Mouse (Mus musculus): ENCODE data around the gene Ggcx. TPM values are rescaled to one million over a fixed set of nuclear protein-coding genes. Genes with fewer than 3 reads are reported as not detected.
A peak's percentile ranks its signal among the peaks of the same experiment; 100 is the strongest.

Gene Ggcx
- 39.0 and 42.6 TPM in 2 replicates for polyA plus RNA-seq (2015; fragmentation: Nextera tagmentation; extraction: Ambion mirVana)

DNA sequence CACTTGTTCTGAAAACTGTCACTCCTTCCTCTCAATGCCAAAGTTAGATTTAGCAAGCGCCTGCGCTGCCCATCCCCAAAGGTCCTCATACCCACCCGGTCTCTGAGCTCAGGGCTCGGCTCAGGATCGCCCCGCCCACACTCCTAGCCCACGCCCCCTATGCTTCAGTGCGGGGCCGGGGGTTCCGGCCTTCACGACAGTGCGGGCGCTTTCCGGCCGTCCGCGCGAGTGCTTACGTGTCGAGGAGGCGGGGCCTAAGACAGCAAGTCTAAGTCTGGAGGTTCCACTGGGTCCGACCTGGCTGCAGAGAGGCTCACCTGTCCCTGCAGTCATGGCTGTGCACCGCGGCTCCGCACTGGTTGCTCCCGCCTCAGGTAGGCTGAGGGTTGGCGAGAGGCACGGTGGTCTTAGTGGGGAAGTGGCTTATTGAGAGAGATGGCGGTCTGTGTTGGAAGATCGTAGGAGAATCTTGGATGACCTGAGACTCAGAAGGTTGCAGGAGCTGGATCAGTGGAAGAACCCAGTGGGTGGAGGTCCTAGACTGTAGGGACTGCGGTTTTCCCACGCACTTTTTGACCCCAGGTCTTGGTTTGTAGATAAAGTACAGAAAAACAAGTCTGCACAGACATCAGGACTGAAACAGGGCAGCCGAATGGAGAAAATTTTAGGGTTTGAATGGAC is at the start of gene Ggcx:
Ggcx (plus strand) TSS at position 233 of the 681 bp plus-strand sequence.
- H3K9me3 ChIP-seq (replicated peaks) = no peaks in the 10 kb centered on the region
- peaks cover 20% of the 10 kb centered on the region for H3K36me3 ChIP-seq
- peak within 1 kb of the TSS; percentile 61 for H3K4me2 ChIP-seq (replicated peaks)
- peak within 1 kb of the TSS; percentile 88 for H3K9ac ChIP-seq
- WGBS = 1% methylated on average over 33 of the region's 33 CpGs
- no peaks in the 10 kb centered on the region for H3K27me3 ChIP-seq
- ATAC-seq (ENCODE audit: insufficient number of reproducible peaks, low FRiP score, low TSS enrichment, low read depth) = peak; percentile 94
- H3K27ac ChIP-seq (replicated peaks) = peak within 1 kb of the TSS; percentile 74
- H3K4me3 ChIP-seq (replicated peaks) = peak within 1 kb of the TSS; percentile 83
- H3K4me1 ChIP-seq = peaks cover 20% of the 10 kb centered on the region

DNA sequence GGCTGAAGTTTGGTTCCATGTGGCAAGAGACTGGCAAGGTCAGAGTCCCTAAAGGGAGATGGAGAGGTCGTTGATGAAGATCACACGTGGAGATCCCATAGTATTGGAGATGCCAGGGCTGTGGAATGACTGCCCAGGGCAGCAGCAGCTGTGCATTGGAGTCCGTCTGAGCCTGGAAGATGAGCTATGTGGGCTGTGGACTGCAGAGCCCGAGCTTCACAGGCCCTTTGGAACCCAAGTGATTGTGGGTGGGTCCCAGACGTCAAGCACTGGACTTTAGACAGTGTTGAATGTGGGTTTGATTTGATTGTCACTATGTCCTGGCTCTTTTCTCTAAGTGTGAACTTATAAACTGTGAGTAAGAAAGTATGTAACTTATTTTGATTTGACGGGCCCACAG is 49.1 kb upstream of the Ggcx start:
- Histone ChIP-seq H3K9me3 (replicated peaks) (no peaks in the 10 kb centered on the region), H3K36me3 (peaks cover 6% of the 10 kb centered on the region), H3K27ac (replicated peaks) (no peak overlapping the region), H3K4me3 (replicated peaks) (no peak overlapping the region), H3K9ac (no peak overlapping the region), H3K4me1 (peaks cover 20% of the 10 kb centered on the region), H3K27me3 (no peaks in the 10 kb centered on the region), H3K4me2 (replicated peaks) (no peak overlapping the region)
- ATAC-seq (ENCODE audit: insufficient number of reproducible peaks, low FRiP score, low TSS enrichment, low read depth) = no peak
- WGBS = 67% methylated on average over 6 of the region's 6 CpGs

DNA sequence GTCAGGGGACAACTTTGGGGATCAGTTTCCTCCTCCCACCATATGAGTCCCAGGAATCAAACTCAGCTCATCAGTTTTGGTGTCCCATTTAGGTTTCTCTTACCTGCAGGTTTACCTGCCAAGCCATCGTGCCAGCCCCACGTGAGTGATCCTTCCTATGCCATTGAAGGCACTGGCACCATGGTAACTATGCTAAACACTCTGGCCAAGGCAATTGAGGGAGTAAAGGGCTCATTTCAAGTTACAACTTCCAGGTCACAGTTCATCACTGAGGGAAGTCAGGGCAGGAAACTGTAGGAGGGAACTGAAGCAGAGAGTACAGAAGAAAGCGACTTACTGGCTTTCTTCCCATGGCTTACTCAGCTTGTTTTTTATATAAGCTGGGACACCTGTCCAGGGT is 47.8 kb upstream of the Ggcx start:
- Histone ChIP-seq H3K4me3 (replicated peaks) (no peak overlapping the region), H3K4me1 (peaks cover 14% of the 10 kb centered on the region), H3K4me2 (replicated peaks) (no peak overlapping the region), H3K27ac (replicated peaks) (no peak overlapping the region), H3K9ac (no peak overlapping the region), H3K9me3 (replicated peaks) (no peaks in the 10 kb centered on the region), H3K27me3 (no peaks in the 10 kb centered on the region), H3K36me3 (no peaks in the 10 kb centered on the region)
- ATAC-seq (ENCODE audit: insufficient number of reproducible peaks, low FRiP score, low TSS enrichment, low read depth) = no peak
- WGBS = 77% methylated on average over 3 of the region's 3 CpGs

DNA sequence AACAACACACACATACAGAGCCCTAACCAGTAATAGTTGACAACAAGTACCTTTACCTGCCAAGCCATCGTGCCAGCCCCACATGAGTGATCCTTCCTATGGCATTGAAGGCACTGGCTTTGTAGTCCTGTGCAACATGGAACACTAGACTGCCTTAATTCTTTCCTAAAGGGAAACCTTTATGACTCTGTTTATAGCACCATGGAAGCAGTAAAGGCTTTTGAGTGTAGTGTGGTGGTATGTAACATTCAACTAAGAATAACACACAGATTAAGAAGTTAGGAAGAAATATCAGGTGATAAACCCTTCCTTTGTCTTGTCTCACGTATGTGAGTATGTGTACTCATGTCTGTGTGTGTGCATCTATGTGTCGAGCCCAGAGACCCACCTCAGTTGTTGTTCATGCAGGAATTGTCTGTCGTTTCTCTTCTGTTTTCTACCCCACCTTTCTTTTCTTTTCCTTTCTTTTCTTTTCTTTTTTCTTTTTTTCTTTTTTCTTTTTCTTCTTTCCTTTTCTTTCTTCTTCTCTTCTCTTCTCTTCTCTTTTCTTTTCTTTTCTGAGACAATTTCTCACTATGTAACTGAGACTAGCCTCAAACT is 47.2 kb upstream of the Ggcx start, which contains the start of gene Rnf181:
Rnf181 (minus strand) TSS at position 113 of the 600 bp plus-strand sequence.
- 76% methylated on average over 4 of the region's 4 CpGs for WGBS
- no peaks in the 10 kb centered on the region for H3K27me3 ChIP-seq
- no peak within 1 kb of the TSS for H3K27ac ChIP-seq (replicated peaks)
- no peak within 1 kb of the TSS for H3K4me2 ChIP-seq (replicated peaks)
- no peak within 1 kb of the TSS for H3K9ac ChIP-seq
- no peak within 1 kb of the TSS for H3K4me3 ChIP-seq (replicated peaks)
- peaks cover 12% of the 10 kb centered on the region for H3K4me1 ChIP-seq
- H3K9me3 ChIP-seq (replicated peaks) = no peaks in the 10 kb centered on the region
- H3K36me3 ChIP-seq = no peaks in the 10 kb centered on the region
- ATAC-seq (ENCODE audit: insufficient number of reproducible peaks, low FRiP score, low TSS enrichment, low read depth) = no peak

DNA sequence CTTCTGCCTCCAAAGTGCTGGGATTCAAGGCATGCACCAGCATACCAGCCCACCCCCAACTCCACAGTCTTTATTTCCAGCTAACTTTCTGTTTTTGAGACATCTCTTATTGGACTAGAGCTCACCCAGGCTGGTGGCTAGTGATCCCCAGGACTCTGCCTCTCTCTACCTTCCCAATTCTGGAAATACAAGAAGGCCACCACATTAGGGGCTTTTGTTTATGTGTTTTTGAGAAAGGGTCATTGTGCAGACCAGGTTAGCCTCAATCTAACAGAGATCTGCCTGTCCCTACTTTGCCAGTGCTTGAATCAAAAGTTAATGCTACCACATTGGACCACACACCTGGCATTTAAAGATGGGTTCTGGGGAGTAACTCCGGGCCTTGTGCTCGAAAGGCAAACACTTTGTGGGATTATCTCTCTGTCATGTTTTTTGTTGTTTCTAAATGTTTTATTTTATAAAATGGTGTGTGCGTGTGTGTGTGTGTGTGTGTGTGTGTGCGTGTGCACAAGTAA is 46.6 kb upstream of the Ggcx start:
- H3K9me3 ChIP-seq (replicated peaks) = no peaks in the 10 kb centered on the region
- WGBS = 71% methylated on average over 4 of the region's 4 CpGs
- H3K4me2 ChIP-seq (replicated peaks) = no peak overlapping the region
- H3K27me3 ChIP-seq = no peaks in the 10 kb centered on the region
- H3K9ac ChIP-seq = no peak overlapping the region
- no peaks in the 10 kb centered on the region for H3K36me3 ChIP-seq
- H3K4me1 ChIP-seq = peaks cover 12% of the 10 kb centered on the region
- H3K4me3 ChIP-seq (replicated peaks) = no peak overlapping the region
- no peak overlapping the region for H3K27ac ChIP-seq (replicated peaks)
- no peak for ATAC-seq (ENCODE audit: insufficient number of reproducible peaks, low FRiP score, low TSS enrichment, low read depth)

DNA sequence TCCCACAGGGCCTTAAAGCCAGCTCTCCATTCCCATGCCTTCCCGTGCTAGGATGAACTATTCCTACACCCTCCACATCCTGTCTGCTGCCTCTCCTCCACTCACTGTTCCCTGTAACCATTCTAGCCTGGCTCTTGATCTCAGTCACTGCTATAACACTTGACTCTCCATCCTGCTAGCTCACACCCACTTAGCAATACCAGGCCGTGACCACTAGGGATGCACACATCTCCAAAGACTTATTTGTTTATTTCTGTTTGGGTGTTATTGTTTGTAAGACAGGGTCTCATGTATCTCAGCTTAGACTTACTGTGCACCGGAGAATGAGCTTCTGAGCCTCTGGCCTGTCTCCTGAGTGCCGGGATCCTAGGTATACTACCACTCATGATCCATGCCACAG is 44.6 kb upstream of the Ggcx start:
- Histone ChIP-seq H3K27me3 (no peaks in the 10 kb centered on the region), H3K27ac (replicated peaks) (no peak overlapping the region), H3K9me3 (replicated peaks) (no peaks in the 10 kb centered on the region), H3K4me1 (peaks cover 17% of the 10 kb centered on the region), H3K4me3 (replicated peaks) (no peak overlapping the region), H3K4me2 (replicated peaks) (no peak overlapping the region), H3K9ac (no peak overlapping the region), H3K36me3 (no peaks in the 10 kb centered on the region)
- ATAC-seq (ENCODE audit: insufficient number of reproducible peaks, low FRiP score, low TSS enrichment, low read depth) = no peak
- 76% methylated on average over 4 of the region's 4 CpGs for WGBS

DNA sequence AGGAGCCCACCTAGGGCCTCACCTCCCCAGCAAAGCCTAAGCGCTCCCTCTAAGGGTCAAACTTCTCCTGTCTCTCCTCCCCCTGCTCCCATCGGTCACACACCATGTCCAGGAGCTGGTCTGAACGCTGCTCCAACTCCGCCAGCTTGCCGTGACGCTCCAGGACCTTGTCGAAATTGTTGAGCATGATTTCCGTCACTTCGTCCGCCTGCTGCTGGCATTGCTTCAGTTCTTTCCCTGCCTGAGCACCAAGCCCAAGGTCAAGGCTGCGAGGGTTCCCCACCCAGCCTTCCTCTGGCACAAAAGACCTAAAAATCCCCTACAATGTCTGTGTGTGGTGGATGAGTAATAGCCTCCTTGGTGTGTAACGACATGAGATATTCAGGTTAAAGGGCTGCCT is 44.0 kb upstream of the Ggcx start:
- Histone ChIP-seq H3K27me3 (no peaks in the 10 kb centered on the region), H3K36me3 (no peaks in the 10 kb centered on the region), H3K4me1 (peaks cover 17% of the 10 kb centered on the region), H3K9me3 (replicated peaks) (no peaks in the 10 kb centered on the region), H3K4me3 (replicated peaks) (no peak overlapping the region), H3K9ac (no peak overlapping the region), H3K27ac (replicated peaks) (no peak overlapping the region), H3K4me2 (replicated peaks) (no peak overlapping the region)
- no peak for ATAC-seq (ENCODE audit: insufficient number of reproducible peaks, low FRiP score, low TSS enrichment, low read depth)
- 82% methylated on average over 12 of the region's 12 CpGs for WGBS

DNA sequence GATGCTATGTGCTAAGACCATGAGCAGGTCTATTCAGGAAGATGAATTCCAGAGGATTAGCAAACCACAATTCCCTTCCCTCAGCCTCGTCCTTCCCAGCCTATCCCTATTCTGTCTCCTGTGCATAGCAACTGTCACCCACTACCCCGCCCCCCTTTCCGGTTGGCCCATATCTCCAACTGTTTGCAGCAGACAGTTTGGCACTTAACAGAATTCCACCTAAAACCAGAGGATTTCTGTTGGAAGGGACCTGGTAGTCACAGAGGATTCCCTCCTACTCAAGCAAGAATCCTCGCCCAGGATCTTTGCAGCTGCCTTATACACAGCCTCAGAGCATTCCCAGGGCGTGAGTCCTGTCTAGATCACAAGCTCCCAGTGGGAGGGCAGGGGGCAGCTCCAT is 43.0 kb upstream of the Ggcx start:
- Histone ChIP-seq H3K27ac (replicated peaks) (peak overlapping the region; percentile 61), H3K27me3 (no peaks in the 10 kb centered on the region), H3K4me1 (peaks cover 17% of the 10 kb centered on the region), H3K4me2 (replicated peaks) (no peak overlapping the region), H3K36me3 (no peaks in the 10 kb centered on the region), H3K9ac (no peak overlapping the region), H3K4me3 (replicated peaks) (no peak overlapping the region), H3K9me3 (replicated peaks) (no peaks in the 10 kb centered on the region)
- ATAC-seq (ENCODE audit: insufficient number of reproducible peaks, low FRiP score, low TSS enrichment, low read depth) = peak; percentile 65; the same call in 1 of the 2 replicates
- WGBS = 43% methylated on average over 5 of the region's 5 CpGs

DNA sequence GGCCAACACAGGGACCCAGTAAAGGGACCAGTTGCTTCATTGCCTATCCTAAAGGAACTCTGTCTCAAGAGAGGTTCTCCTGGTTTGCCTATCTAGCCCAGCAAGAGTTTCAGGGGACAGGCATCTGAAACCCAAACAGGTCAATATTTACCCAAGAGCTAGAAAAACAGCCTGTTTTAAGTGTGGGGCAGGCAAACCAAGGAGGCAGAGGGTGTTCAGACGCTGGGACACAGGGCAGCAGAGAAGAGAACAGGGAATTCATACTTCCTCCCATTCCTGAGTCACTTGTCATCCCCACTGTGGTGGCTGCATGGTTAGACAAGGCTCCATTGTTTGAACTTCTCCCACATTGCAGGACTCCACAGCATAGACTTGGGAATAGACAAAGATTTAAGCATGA is 42.5 kb upstream of the Ggcx start:
- Histone ChIP-seq H3K4me1 (peaks cover 17% of the 10 kb centered on the region), H3K4me2 (replicated peaks) (no peak overlapping the region), H3K9me3 (replicated peaks) (no peaks in the 10 kb centered on the region), H3K4me3 (replicated peaks) (no peak overlapping the region), H3K27me3 (no peaks in the 10 kb centered on the region), H3K36me3 (no peaks in the 10 kb centered on the region), H3K9ac (no peak overlapping the region), H3K27ac (replicated peaks) (peak overlapping the region; percentile 61)
- no peak for ATAC-seq (ENCODE audit: insufficient number of reproducible peaks, low FRiP score, low TSS enrichment, low read depth)
- WGBS = 8% methylated on average over 1 of the region's 1 CpGs

DNA sequence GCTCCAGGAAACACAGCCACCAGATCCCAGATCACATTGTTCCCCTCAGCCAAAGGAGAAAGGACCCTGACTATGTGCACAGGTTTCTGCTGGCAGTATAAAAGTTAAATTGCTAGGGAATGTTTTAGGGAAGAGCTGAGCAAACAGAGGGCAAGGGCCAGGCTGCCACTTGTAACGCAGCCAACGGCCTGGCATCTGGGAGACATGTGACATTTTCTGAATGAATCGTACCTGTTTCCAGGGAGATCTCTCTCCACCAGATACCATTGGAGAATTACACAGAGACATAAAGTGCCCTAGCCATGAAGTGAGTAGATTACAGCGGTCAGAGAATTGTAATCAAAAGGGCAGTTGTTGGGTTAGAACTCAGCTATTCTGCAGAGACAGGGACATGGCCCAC is 40.9 kb upstream of the Ggcx start:
- no peak overlapping the region for H3K4me2 ChIP-seq (replicated peaks)
- no peak for ATAC-seq (ENCODE audit: insufficient number of reproducible peaks, low FRiP score, low TSS enrichment, low read depth)
- no peaks in the 10 kb centered on the region for H3K36me3 ChIP-seq
- H3K4me1 ChIP-seq = peaks cover 17% of the 10 kb centered on the region
- no peak overlapping the region for H3K4me3 ChIP-seq (replicated peaks)
- no peak overlapping the region for H3K9ac ChIP-seq
- WGBS = 84% methylated on average over 4 of the region's 4 CpGs
- no peaks in the 10 kb centered on the region for H3K9me3 ChIP-seq (replicated peaks)
- H3K27me3 ChIP-seq = no peaks in the 10 kb centered on the region
- H3K27ac ChIP-seq (replicated peaks) = no peak overlapping the region

DNA sequence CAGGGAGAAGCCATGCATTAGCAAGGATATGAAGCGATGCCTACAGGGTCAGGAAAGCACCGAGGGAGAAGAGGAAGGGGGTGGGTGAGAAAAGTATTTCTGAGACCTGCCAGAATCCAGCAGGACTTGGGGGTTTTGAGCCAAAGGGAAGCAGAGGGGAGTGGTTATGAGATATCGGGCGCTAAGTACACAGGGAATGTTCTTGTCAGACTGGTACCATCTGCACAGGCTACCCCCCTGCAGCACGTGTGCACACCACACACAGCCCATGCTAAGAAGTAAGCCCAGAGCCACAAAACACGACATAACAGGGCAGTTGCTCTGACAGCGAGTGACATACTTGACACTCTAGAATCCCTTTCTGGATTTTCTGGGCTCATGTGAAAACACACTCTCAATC is 39.9 kb upstream of the Ggcx start:
- Histone ChIP-seq H3K27ac (replicated peaks) (no peak overlapping the region), H3K4me3 (replicated peaks) (no peak overlapping the region)

More for the DNA sequence above, 39.9 kb upstream of the Ggcx start:
- H3K36me3 ChIP-seq = no peaks in the 10 kb centered on the region
- WGBS = 37% methylated on average over 7 of the region's 7 CpGs
- no peak for ATAC-seq (ENCODE audit: insufficient number of reproducible peaks, low FRiP score, low TSS enrichment, low read depth)
- H3K4me1 ChIP-seq = peaks cover 18% of the 10 kb centered on the region
- H3K9ac ChIP-seq = no peak overlapping the region
- no peaks in the 10 kb centered on the region for H3K27me3 ChIP-seq
- H3K9me3 ChIP-seq (replicated peaks) = no peaks in the 10 kb centered on the region
- no peak overlapping the region for H3K4me2 ChIP-seq (replicated peaks)
